Mouse (Mus musculus): ENCODE results near the gene Zpbp2.

GRCm38 (mm10) chr11:98547308-98547693 lies 3.6 kb upstream of the Zpbp2 start:
- TF ChIP-seq POLR2A (IDR thresholded peaks at IDR 0.05; ENCODE audit: control insufficient read depth, low read depth, low read length), result no peak
- no peak for TF ChIP-seq CTCF (IDR thresholded peaks at IDR 0.05; ENCODE audit: control insufficient read depth, insufficient read depth, insufficient replicate concordance, low read depth, low read length)

Measured in testis, adult 2 months (tissue).